In genomic region chr5:149403386-149403785, GRCm38 (mm10) we compare ENCODE assay signal across 11 mouse cellular contexts. TPM values are rescaled to one million over a fixed set of nuclear protein-coding genes. Genes with fewer than 3 reads are reported as not detected.
DNase-seq lines count a peak whose midpoint lies in the region; ATAC-seq lines count a peak whose summit lies in the region.
"Had no signal": no experiment of that assay in that cellular context is flagged by ENCODE, and none has a peak within 500 bp of the region (broad histone marks: within the 10 kb centered on the region; RNA-seq: fewer than 3 reads in every experiment).

No protein-coding gene starts in this region.

- H3K27ac ChIP-seq in forebrain, embryonic 13.5 days: no peak overlapping the region
- H3K27ac ChIP-seq in forebrain, embryonic 12.5 days: no peak overlapping the region
- no peak overlapping the region for H3K27ac ChIP-seq in hindbrain, embryonic 13.5 days
- H3K27ac ChIP-seq: liver, embryonic 15.5 days; neural tube, embryonic 12.5 days had no signal

- peak; percentile 10; the same call in 1 of the 2 replicates for ATAC-seq in forebrain, embryonic 13.5 days
- ATAC-seq in forebrain, embryonic 12.5 days (ENCODE audit: low FRiP score): no peak
- no peak for ATAC-seq in megakaryocyte, adult 5-6 weeks (ENCODE audit: poor library complexity, severe bottlenecking)
- no peak for ATAC-seq in hindbrain, embryonic 13.5 days (ENCODE audit: low FRiP score)

- H3K36me3 ChIP-seq in forebrain, embryonic 13.5 days (ENCODE audit: poor library complexity, severe bottlenecking): 0 out of 2 replicates have a peak, but pooled peaks cover 2% of the 10 kb centered on the region
- H3K36me3 ChIP-seq in forebrain, embryonic 12.5 days (replicated peaks): no peaks in the 10 kb centered on the region
- peaks cover 20% of the 10 kb centered on the region for H3K36me3 ChIP-seq in megakaryocyte, embryonic 14.5 days (replicated peaks; ENCODE audit: low read length)
- no peaks in the 10 kb centered on the region for H3K36me3 ChIP-seq in hindbrain, embryonic 13.5 days
- H3K36me3 ChIP-seq: liver, embryonic 15.5 days; neural tube, embryonic 12.5 days had no signal

- intact Hi-C loops in left cerebral cortex, postnatal 10 days (cut with DNase I): no loop called here

- WGBS in forebrain, embryonic 13.5 days: 82% methylated on average over 5 of the region's 5 CpGs
- 82% methylated on average over 5 of the region's 5 CpGs for WGBS in forebrain, embryonic 12.5 days
- 80% methylated on average over 5 of the region's 5 CpGs for WGBS in hindbrain, embryonic 13.5 days

- no peak overlapping the region for H3K4me3 ChIP-seq in forebrain, embryonic 13.5 days
- no peak overlapping the region for H3K4me3 ChIP-seq in forebrain, embryonic 12.5 days (replicated peaks)
- H3K4me3 ChIP-seq in megakaryocyte, embryonic 14.5 days (replicated peaks): peak overlapping the region; percentile 23
- H3K4me3 ChIP-seq in hindbrain, embryonic 13.5 days: no peak overlapping the region
- H3K4me3 ChIP-seq: liver, embryonic 15.5 days; neural tube, embryonic 12.5 days had no signal

- peak; percentile 75 for DNase-seq in gastrocnemius, postnatal 25 days
- DNase-seq in lung, postnatal 36 days: peak; percentile 69
- DNase-seq in left cerebral cortex, postnatal 10 days (ENCODE audit: extremely low spot score in 1 of 2, low spot score in 2 of 2): no peak

- no peak overlapping the region for H3K4me2 ChIP-seq in forebrain, embryonic 13.5 days
- no peak overlapping the region for H3K4me2 ChIP-seq in forebrain, embryonic 12.5 days
- H3K4me2 ChIP-seq in hindbrain, embryonic 13.5 days: no peak overlapping the region
- H3K4me2 ChIP-seq: liver, embryonic 15.5 days; neural tube, embryonic 12.5 days had no signal

- H3K9me3 ChIP-seq in forebrain, embryonic 13.5 days (replicated peaks): no peaks in the 10 kb centered on the region; the same call in none of the 2 replicates
- peaks cover 10% of the 10 kb centered on the region for H3K9me3 ChIP-seq in forebrain, embryonic 12.5 days
- peaks cover 52% of the 10 kb centered on the region for H3K9me3 ChIP-seq in megakaryocyte, embryonic 14.5 days
- H3K9me3 ChIP-seq in hindbrain, embryonic 13.5 days: no peaks in the 10 kb centered on the region; the same call in 1 of the 2 replicates

- no peaks in the 10 kb centered on the region for H3K4me1 ChIP-seq in forebrain, embryonic 13.5 days
- no peaks in the 10 kb centered on the region for H3K4me1 ChIP-seq in forebrain, embryonic 12.5 days
- H3K4me1 ChIP-seq in megakaryocyte, embryonic 14.5 days: peaks cover 10% of the 10 kb centered on the region
- H3K4me1 ChIP-seq in hindbrain, embryonic 13.5 days (replicated peaks): 0 out of 2 replicates have a peak, but pooled peaks cover 3% of the 10 kb centered on the region
- H3K4me1 ChIP-seq: liver, embryonic 15.5 days; neural tube, embryonic 12.5 days had no signal

- H3K27me3 ChIP-seq in forebrain, embryonic 13.5 days: no peaks in the 10 kb centered on the region
- no peaks in the 10 kb centered on the region for H3K27me3 ChIP-seq in forebrain, embryonic 12.5 days
- H3K27me3 ChIP-seq in megakaryocyte, embryonic 14.5 days (replicated peaks): no peaks in the 10 kb centered on the region
- no peaks in the 10 kb centered on the region for H3K27me3 ChIP-seq in hindbrain, embryonic 13.5 days
- H3K27me3 ChIP-seq: liver, embryonic 15.5 days; neural tube, embryonic 12.5 days had no signal

- H3K9ac ChIP-seq in forebrain, embryonic 13.5 days: no peak overlapping the region
- no peak overlapping the region for H3K9ac ChIP-seq in forebrain, embryonic 12.5 days
- H3K9ac ChIP-seq in hindbrain, embryonic 13.5 days: no peak overlapping the region
- H3K9ac ChIP-seq: liver, embryonic 15.5 days; neural tube, embryonic 12.5 days had no signal

RNA-seq across cellular contexts. Expression of gene Medag, which starts 8.2 kb away (rescaled TPM):
- polyA plus RNA-seq in forebrain, embryonic 13.5 days (2015; fragmentation: Nextera tagmentation; extraction: Ambion mirVana): 1.1 and 1.2 TPM in 2 replicates
- 1.2 and 1.3 TPM in 2 replicates for polyA plus RNA-seq in forebrain, embryonic 12.5 days (2016; fragmentation: Nextera tagmentation; extraction: Ambion mirVana)
- not detected in 2 replicates for polyA plus RNA-seq in megakaryocyte, embryonic 14.5 days (2012; ENCODE audit: insufficient read depth, low replicate concordance)
- not detected in 2 replicates for total RNA-seq in megakaryocyte, adult 5-6 weeks (2015)
- total RNA-seq in megakaryocyte, adult 5-6 weeks (2017): not detected in 2 replicates
- 10 to 100 TPM; 15.8 to 18.2 TPM for total RNA-seq in gastrocnemius, postnatal 25 days (2021)
- 1 to 10 TPM; 2.7 to 3.5 TPM for total RNA-seq in left cerebral cortex, postnatal 10 days (2021)
- 2.1 and 2.5 TPM in 2 replicates for polyA plus RNA-seq in hindbrain, embryonic 13.5 days (2015; fragmentation: Nextera tagmentation; extraction: Ambion mirVana)
- total RNA-seq: granulocyte monocyte progenitor cell, adult 5-6 weeks had no signal

RNA-seq across cellular contexts. Expression of gene Tex26, which starts 36.1 kb away (rescaled TPM):
- 2.2 and 3.1 TPM in 2 replicates for polyA plus RNA-seq in forebrain, embryonic 13.5 days (2015; fragmentation: Nextera tagmentation; extraction: Ambion mirVana)
- 2.0 and 2.9 TPM in 2 replicates for polyA plus RNA-seq in forebrain, embryonic 12.5 days (2016; fragmentation: Nextera tagmentation; extraction: Ambion mirVana)
- not detected in 2 replicates for polyA plus RNA-seq in megakaryocyte, embryonic 14.5 days (2012; ENCODE audit: insufficient read depth, low replicate concordance)
- total RNA-seq in megakaryocyte, adult 5-6 weeks (2015): not detected in 2 replicates
- not detected in 2 replicates for total RNA-seq in megakaryocyte, adult 5-6 weeks (2017)
- total RNA-seq in gastrocnemius, postnatal 25 days (2021): not detected
- total RNA-seq in left cerebral cortex, postnatal 10 days (2021): 1 to 10 TPM in 1 of 2 experiments, not detected in 1; 1.0 TPM
- 0.93 and 1.5 TPM in 2 replicates for polyA plus RNA-seq in hindbrain, embryonic 13.5 days (2015; fragmentation: Nextera tagmentation; extraction: Ambion mirVana)
- polyA plus RNA-seq: liver, embryonic 15.5 days had no signal

Comparison
In these comparisons a context has a peak if more than half of its experiments do, and no peak if none do; other contexts are left out.
1. DNase-seq: peak in gastrocnemius, postnatal 25 days (single experiment) and lung, postnatal 36 days (single experiment); none in left cerebral cortex, postnatal 10 days (0 of 2).